Mouse (Mus musculus): ENCODE measurements at regions not wholly inside any gene's neighbourhood (a gene's known extent, or its start where the extent isn't known, plus 50 kb on each side); places are given as distances from the start of the nearest gene placed in this dataset.

- Histone ChIP-seq H3K4me1 (replicated peaks) (no peaks in the 10 kb centered on the region), H3K27ac (replicated peaks) (no peak overlapping the region), H3K27me3 (no peaks in the 10 kb centered on the region), H3K4me2 (no peak overlapping the region), H3K9me3 (replicated peaks) (no peaks in the 10 kb centered on the region), H3K36me3 (replicated peaks) (no peaks in the 10 kb centered on the region), H3K9ac (no peak overlapping the region), H3K4me3 (replicated peaks) (no peak overlapping the region)
- no peak for ATAC-seq (ENCODE audit: insufficient read depth)
- WGBS (ENCODE audit: insufficient replicate concordance), result 74% methylated on average over 1 of the region's 1 CpGs
These were observed 414.1 kb downstream of the Chl1 start for GRCm38 (mm10) chr6:103924504-103924903.

- H3K27ac ChIP-seq (replicated peaks), result no peak overlapping the region
- 41% methylated on average over 3 of the region's 3 CpGs for whole genome bisulfite sequencing (ENCODE audit: insufficient replicate concordance)
These were observed 416.7 kb downstream of the Chl1 start for GRCm38 (mm10) chr6:103927094-103927493.

GRCm38 (mm10) chr6:103940345-103940744, 430.0 kb downstream of the Chl1 start:
- Histone ChIP-seq H3K36me3 (replicated peaks) (no peaks in the 10 kb centered on the region), H3K4me2 (no peak overlapping the region), H3K4me1 (replicated peaks) (no peaks in the 10 kb centered on the region), H3K9me3 (replicated peaks) (no peaks in the 10 kb centered on the region), H3K4me3 (replicated peaks) (no peak overlapping the region), H3K9ac (no peak overlapping the region), H3K27ac (replicated peaks) (no peak overlapping the region), H3K27me3 (no peaks in the 10 kb centered on the region)
- ATAC-seq (ENCODE audit: insufficient read depth), result no peak
- WGBS (ENCODE audit: insufficient replicate concordance), result 70% methylated on average over 5 of the region's 5 CpGs

More at GRCm38 (mm10) chr6:103927094-103927493, 416.7 kb downstream of the Chl1 start:
- ATAC-seq (ENCODE audit: insufficient read depth), result no peak
- Histone ChIP-seq H3K36me3 (replicated peaks) (no peaks in the 10 kb centered on the region), H3K9me3 (replicated peaks) (no peaks in the 10 kb centered on the region), H3K9ac (no peak overlapping the region), H3K4me3 (replicated peaks) (no peak overlapping the region), H3K4me2 (no peak overlapping the region), H3K27me3 (no peaks in the 10 kb centered on the region), H3K4me1 (replicated peaks) (no peaks in the 10 kb centered on the region)

- Histone ChIP-seq H3K4me2 (no peak overlapping the region), H3K4me3 (replicated peaks) (no peak overlapping the region), H3K9me3 (replicated peaks) (no peaks in the 10 kb centered on the region), H3K27me3 (no peaks in the 10 kb centered on the region), H3K4me1 (replicated peaks) (no peaks in the 10 kb centered on the region), H3K36me3 (replicated peaks) (no peaks in the 10 kb centered on the region), H3K27ac (replicated peaks) (no peak overlapping the region), H3K9ac (no peak overlapping the region)
- no peak for ATAC-seq (ENCODE audit: insufficient read depth)
- 45% methylated on average over 2 of the region's 2 CpGs for WGBS (ENCODE audit: insufficient replicate concordance)
These were observed 434.0 kb downstream of the Chl1 start for GRCm38 (mm10) chr6:103944361-103944760.

GRCm38 (mm10) chr6:103947474-103947873, 437.1 kb downstream of the Chl1 start:
- H3K9ac ChIP-seq, result no peak overlapping the region
- H3K27ac ChIP-seq (replicated peaks), result no peak overlapping the region
- H3K27me3 ChIP-seq, result no peaks in the 10 kb centered on the region
- H3K4me1 ChIP-seq (replicated peaks), result no peaks in the 10 kb centered on the region
- 53% methylated on average over 3 of the region's 3 CpGs for WGBS (ENCODE audit: insufficient replicate concordance)
- H3K4me3 ChIP-seq (replicated peaks), result no peak overlapping the region
- no peaks in the 10 kb centered on the region for H3K9me3 ChIP-seq (replicated peaks)
- no peak for ATAC-seq (ENCODE audit: insufficient read depth)
- no peak overlapping the region for H3K4me2 ChIP-seq
- no peaks in the 10 kb centered on the region for H3K36me3 ChIP-seq (replicated peaks)

- no peak for ATAC-seq (ENCODE audit: insufficient read depth)
- Histone ChIP-seq H3K9ac (no peak overlapping the region), H3K4me2 (no peak overlapping the region), H3K27ac (replicated peaks) (no peak overlapping the region), H3K9me3 (replicated peaks) (no peaks in the 10 kb centered on the region), H3K4me3 (replicated peaks) (no peak overlapping the region), H3K4me1 (replicated peaks) (no peaks in the 10 kb centered on the region), H3K27me3 (no peaks in the 10 kb centered on the region), H3K36me3 (replicated peaks) (no peaks in the 10 kb centered on the region)
- WGBS (ENCODE audit: insufficient replicate concordance), result 50% methylated on average over 1 of the region's 1 CpGs
These were observed 442.9 kb downstream of the Chl1 start for GRCm38 (mm10) chr6:103953134-103953771.

- no peak overlapping the region for H3K9ac ChIP-seq
- no peak overlapping the region for H3K4me3 ChIP-seq (replicated peaks)
- H3K9me3 ChIP-seq (replicated peaks), result no peaks in the 10 kb centered on the region
- H3K4me1 ChIP-seq (replicated peaks), result no peaks in the 10 kb centered on the region
- no peaks in the 10 kb centered on the region for H3K36me3 ChIP-seq (replicated peaks)
- ATAC-seq (ENCODE audit: insufficient read depth), result no peak
- H3K4me2 ChIP-seq, result no peak overlapping the region
- 79% methylated on average over 2 of the region's 2 CpGs for WGBS (ENCODE audit: insufficient replicate concordance)
- H3K27me3 ChIP-seq, result no peaks in the 10 kb centered on the region
- H3K27ac ChIP-seq (replicated peaks), result no peak overlapping the region
These were observed 448.6 kb downstream of the Chl1 start for GRCm38 (mm10) chr6:103959002-103959401.

- Histone ChIP-seq H3K27ac (replicated peaks) (no peak overlapping the region), H3K4me1 (replicated peaks) (no peaks in the 10 kb centered on the region), H3K27me3 (no peaks in the 10 kb centered on the region), H3K9me3 (replicated peaks) (no peaks in the 10 kb centered on the region), H3K4me3 (replicated peaks) (no peak overlapping the region), H3K9ac (no peak overlapping the region), H3K36me3 (replicated peaks) (no peaks in the 10 kb centered on the region), H3K4me2 (no peak overlapping the region)
- 76% methylated on average over 1 of the region's 1 CpGs for WGBS (ENCODE audit: insufficient replicate concordance)
- no peak for ATAC-seq (ENCODE audit: insufficient read depth)
These were observed 457.5 kb downstream of the Chl1 start for GRCm38 (mm10) chr6:103967811-103968420.

GRCm38 (mm10) chr6:103999186-103999585, 488.8 kb downstream of the Chl1 start:
- no peaks in the 10 kb centered on the region for H3K9me3 ChIP-seq (replicated peaks)
- H3K36me3 ChIP-seq (replicated peaks), result no peaks in the 10 kb centered on the region
- H3K9ac ChIP-seq, result no peak overlapping the region
- H3K4me1 ChIP-seq (replicated peaks), result no peaks in the 10 kb centered on the region
- no peak overlapping the region for H3K4me3 ChIP-seq (replicated peaks)
- H3K4me2 ChIP-seq, result no peak overlapping the region
- H3K27ac ChIP-seq (replicated peaks), result no peak overlapping the region
- 49% methylated on average over 1 of the region's 1 CpGs for WGBS (ENCODE audit: insufficient replicate concordance)
- H3K27me3 ChIP-seq, result no peaks in the 10 kb centered on the region
- no peak for ATAC-seq (ENCODE audit: insufficient read depth)

- no peaks in the 10 kb centered on the region for H3K27me3 ChIP-seq
- 8% methylated on average over 9 of the region's 9 CpGs for WGBS (ENCODE audit: insufficient replicate concordance)
- no peak for ATAC-seq (ENCODE audit: insufficient read depth)
- H3K9ac ChIP-seq, result no peak overlapping the region
- no peak overlapping the region for H3K4me2 ChIP-seq
- no peak overlapping the region for H3K4me3 ChIP-seq (replicated peaks)
- H3K4me1 ChIP-seq (replicated peaks), result no peaks in the 10 kb centered on the region
- H3K27ac ChIP-seq (replicated peaks), result no peak overlapping the region
- H3K9me3 ChIP-seq (replicated peaks), result no peaks in the 10 kb centered on the region
- no peaks in the 10 kb centered on the region for H3K36me3 ChIP-seq (replicated peaks)
These were observed 464.0 kb upstream of the Cntn6 start for GRCm38 (mm10) chr6:104028439-104029091.

GRCm38 (mm10) chr6:104038853-104039252, 453.7 kb upstream of the Cntn6 start:
- Histone ChIP-seq H3K4me1 (replicated peaks) (no peaks in the 10 kb centered on the region), H3K9me3 (replicated peaks) (no peaks in the 10 kb centered on the region), H3K27me3 (no peaks in the 10 kb centered on the region), H3K4me3 (replicated peaks) (no peak overlapping the region), H3K36me3 (replicated peaks) (no peaks in the 10 kb centered on the region), H3K4me2 (no peak overlapping the region), H3K27ac (replicated peaks) (no peak overlapping the region), H3K9ac (no peak overlapping the region)
- no peak for ATAC-seq (ENCODE audit: insufficient read depth)

All from liver, embryonic 15.5 days (tissue).